Mouse (Mus musculus) testis, adult 2 months (tissue): ENCODE data around the gene Rsad1. TPM values are rescaled to one million over a fixed set of nuclear protein-coding genes. Genes with fewer than 3 reads are reported as not detected.
A peak's percentile ranks its signal among the peaks of the same experiment; 100 is the strongest.

ENCODE experiments used
- H3K27ac ChIP-seq: fragments of 200-500 bp; 2 replicates; pipeline ENCODE4 v1.5.1; 2012; ENCODE audit warnings: low read depth, low read length; ENCODE audit not compliant: control insufficient read depth, insufficient read depth
- H3K27me3 ChIP-seq: fragments of 200-500 bp; 2 replicates; pipeline ENCODE4 v1.6.1; 2012; ENCODE audit warnings: mild to moderate bottlenecking, low read length, moderate library complexity; ENCODE audit not compliant: control insufficient read depth, insufficient read depth
- H3K36me3 ChIP-seq: fragments of 200-500 bp; 2 replicates; pipeline ENCODE4 v1.6.1; 2012; ENCODE audit warnings: mild to moderate bottlenecking, low read length; ENCODE audit not compliant: control insufficient read depth, insufficient read depth
- H3K4me1 ChIP-seq: fragments of 200-500 bp; 2 replicates; pipeline ENCODE4 v1.6.1; 2012; ENCODE audit warnings: low read length; ENCODE audit not compliant: control insufficient read depth, insufficient read depth
- H3K4me3 ChIP-seq: fragments of 200-500 bp; 2 replicates; pipeline ENCODE4 v1.5.1; 2012; ENCODE audit warnings: low read depth, mild to moderate bottlenecking, low read length, moderate library complexity, mixed read lengths; ENCODE audit not compliant: control insufficient read depth
- CTCF ChIP-seq: fragments of 200-500 bp; IDR thresholded peaks from 2 replicates; pipeline ENCODE4 v1.5.1; 2012; ENCODE audit warnings: low read depth, mild to moderate bottlenecking, inconsistent platforms, low read length, moderate library complexity; ENCODE audit not compliant: control insufficient read depth, insufficient read depth, insufficient replicate concordance
- POLR2A ChIP-seq: fragments of 200-500 bp; IDR thresholded peaks from 2 replicates; pipeline ENCODE4 v1.6.1; 2012; ENCODE audit warnings: low read depth, mild to moderate bottlenecking, inconsistent platforms, low read length, moderate library complexity; ENCODE audit not compliant: control insufficient read depth
- polyA plus RNA-seq: library from polyadenylated mRNA; depleted of rRNA; stranded (reverse); fragments of >200 nt; gene quantifications from 2 replicates; pipeline ENCODE4 v1.2.3, GENCODE M21; 2012; rRNA removed

Gene Rsad1
- 5.1 and 5.4 TPM in 2 replicates for polyA plus RNA-seq

GRCm38 (mm10) chr11:94548888-94549690, at the start of gene Rsad1:
Gene Rsad1 (minus strand): TSS chr11:94549255.
- Histone ChIP-seq H3K27ac (peak within 1 kb of the TSS; percentile 93), H3K27me3 (no peaks in the 10 kb centered on the region), H3K4me3 (peak within 1 kb of the TSS; percentile 97), H3K4me1 (peaks cover 23% of the 10 kb centered on the region), H3K36me3 (no peaks in the 10 kb centered on the region)
- TF ChIP-seq POLR2A, result peak; percentile 73
- peak; percentile 87 for TF ChIP-seq CTCF

GRCm38 (mm10) chr11:94598437-94599120, 49.5 kb upstream of the Rsad1 start:
- TF ChIP-seq CTCF (peak; percentile 26; the same call in 1 of the 2 replicates), POLR2A (no peak)
- H3K27ac ChIP-seq, result no peak overlapping the region
- no peak overlapping the region for H3K4me3 ChIP-seq
- H3K4me1 ChIP-seq, result peaks cover 16% of the 10 kb centered on the region
- no peaks in the 10 kb centered on the region for H3K27me3 ChIP-seq
- H3K36me3 ChIP-seq, result no peaks in the 10 kb centered on the region

- no peaks in the 10 kb centered on the region for H3K36me3 ChIP-seq
- TF ChIP-seq POLR2A (no peak), CTCF (no peak)
- no peaks in the 10 kb centered on the region for H3K27me3 ChIP-seq
- peaks cover 12% of the 10 kb centered on the region for H3K4me1 ChIP-seq
- no peak overlapping the region for H3K4me3 ChIP-seq
- H3K27ac ChIP-seq, result no peak overlapping the region
Measured at GRCm38 (mm10) chr11:94597319-94597718, 48.3 kb upstream of the Rsad1 start.

- no peaks in the 10 kb centered on the region for H3K36me3 ChIP-seq
- H3K27ac ChIP-seq, result no peak overlapping the region
- peaks cover 5% of the 10 kb centered on the region for H3K4me1 ChIP-seq
- no peaks in the 10 kb centered on the region for H3K27me3 ChIP-seq
- TF ChIP-seq POLR2A (no peak), CTCF (no peak)
- no peak overlapping the region for H3K4me3 ChIP-seq
Measured at GRCm38 (mm10) chr11:94596311-94596852, 47.3 kb upstream of the Rsad1 start.

GRCm38 (mm10) chr11:94587511-94587910, 38.5 kb upstream of the Rsad1 start:
- Histone ChIP-seq H3K27ac (no peak overlapping the region), H3K4me1 (no peaks in the 10 kb centered on the region; the same call in 1 of the 2 replicates), H3K36me3 (no peaks in the 10 kb centered on the region)

GRCm38 (mm10) chr11:94585091-94585490, 36.0 kb upstream of the Rsad1 start:
- TF ChIP-seq CTCF (no peak), POLR2A (no peak)
- no peaks in the 10 kb centered on the region; the same call in 1 of the 2 replicates for H3K4me1 ChIP-seq
- no peak overlapping the region for H3K4me3 ChIP-seq
- H3K27ac ChIP-seq, result no peak overlapping the region
- H3K36me3 ChIP-seq, result no peaks in the 10 kb centered on the region
- H3K27me3 ChIP-seq, result no peaks in the 10 kb centered on the region

More at GRCm38 (mm10) chr11:94587511-94587910, 38.5 kb upstream of the Rsad1 start:
- Histone ChIP-seq H3K27me3 (no peaks in the 10 kb centered on the region), H3K4me3 (no peak overlapping the region)
- no peak for TF ChIP-seq CTCF
- TF ChIP-seq POLR2A, result no peak
